Mouse (Mus musculus) lung, postnatal 0 days (tissue): ENCODE results near the gene Zgrf1.

Source experiments
- CTCF ChIP-seq: IDR thresholded peaks from 2 replicates; pipeline ENCODE4 v1.5.1; 2016; ENCODE audit warnings: antibody characterized with exemption, mild to moderate bottlenecking
- EP300 ChIP-seq: IDR thresholded peaks from 2 replicates; pipeline ENCODE4 v1.6.1; 2016; ENCODE audit warnings: antibody characterized with exemption, mild to moderate bottlenecking, control low read depth

- TF ChIP-seq CTCF = no peak
- TF ChIP-seq EP300 = no peak
Observed at GRCm38 (mm10) chr3:127543976-127544375, 9.3 kb upstream of the Zgrf1 start.
